Mouse (Mus musculus) intestine, postnatal 0 days (tissue): ENCODE results near the gene Rab10. TPM values are rescaled to one million over a fixed set of nuclear protein-coding genes. Genes with fewer than 3 reads are reported as not detected.
A peak's percentile ranks its signal among the peaks of the same experiment; 100 is the strongest.

Experiments
- ATAC-seq: fragments of 200-750 bp; cut with Nextera tagmentation; 2 replicates; pipeline ENCODE4 v1.8.0; 2017; ENCODE audit warnings: mild to moderate bottlenecking, moderate TSS enrichment, moderate library complexity
- H3K27ac ChIP-seq: fragments of 300-500 bp; sonication (generic); 2 replicates; pipeline ENCODE4 v1.5.1; 2014; ENCODE audit warnings: mild to moderate bottlenecking, low read depth, low read length, moderate library complexity
- H3K27me3 ChIP-seq: fragments of 300-500 bp; sonication (generic); replicated peaks from 2 replicates; pipeline ENCODE4 v1.6.1; 2014; ENCODE audit warnings: low read length, mixed read lengths; ENCODE audit not compliant: control insufficient read depth, insufficient read depth
- H3K36me3 ChIP-seq: fragments of 300-500 bp; sonication (generic); 2 replicates; pipeline ENCODE4 v1.6.1; 2014; ENCODE audit warnings: mild to moderate bottlenecking, moderate library complexity; ENCODE audit not compliant: control insufficient read depth, insufficient read depth
- H3K4me1 ChIP-seq: fragments of 300-500 bp; sonication (generic); replicated peaks from 2 replicates; pipeline ENCODE4 v1.6.1; 2014; ENCODE audit warnings: antibody characterized with exemption, low read length, mixed read lengths; ENCODE audit not compliant: control insufficient read depth, insufficient read depth
- H3K4me2 ChIP-seq: fragments of 300-500 bp; sonication (generic); replicated peaks from 2 replicates; pipeline ENCODE4 v1.6.1; 2014; ENCODE audit warnings: low read depth, mild to moderate bottlenecking, moderate library complexity
- H3K4me3 ChIP-seq: fragments of 300-500 bp; sonication (generic); 2 replicates; pipeline ENCODE4 v1.5.1; 2014; ENCODE audit warnings: low read depth, low read length
- H3K9ac ChIP-seq: fragments of 300-500 bp; sonication (generic); 2 replicates; pipeline ENCODE4 v1.6.1; 2014; ENCODE audit warnings: mild to moderate bottlenecking, low read depth, low read length
- H3K9me3 ChIP-seq: fragments of 300-500 bp; sonication (generic); 2 replicates; pipeline ENCODE4 v1.6.1; 2016; ENCODE audit warnings: mixed run types; ENCODE audit not compliant: control insufficient read depth
- CTCF ChIP-seq: sonication (generic); IDR thresholded peaks from 2 replicates; pipeline ENCODE4 v1.5.1; 2016; ENCODE audit warnings: low read depth, mild to moderate bottlenecking, control low read depth, antibody characterized with exemption, moderate library complexity
- WGBS: fragments of 180-500 bp; shearing (Covaris S2); extraction: QIAGEN DNeasy Blood & Tissue Kit; methylation state at CpG from one replicate; pipeline ENCODE4 v1.1.7; 2014; 5-methylcytosine and 5-hydroxymethylcytosine counted together
- polyA plus RNA-seq: library from polyadenylated mRNA; unstranded; fragments of >200 nt; fragmentation: Nextera tagmentation; extraction: Ambion mirVana; gene quantifications from 2 replicates; pipeline ENCODE4 v1.2.1, GENCODE M21; 2015

The Rab10 gene
- polyA plus RNA-seq, 1 experiment from 2014 or later = 47.0 TPM

DNA sequence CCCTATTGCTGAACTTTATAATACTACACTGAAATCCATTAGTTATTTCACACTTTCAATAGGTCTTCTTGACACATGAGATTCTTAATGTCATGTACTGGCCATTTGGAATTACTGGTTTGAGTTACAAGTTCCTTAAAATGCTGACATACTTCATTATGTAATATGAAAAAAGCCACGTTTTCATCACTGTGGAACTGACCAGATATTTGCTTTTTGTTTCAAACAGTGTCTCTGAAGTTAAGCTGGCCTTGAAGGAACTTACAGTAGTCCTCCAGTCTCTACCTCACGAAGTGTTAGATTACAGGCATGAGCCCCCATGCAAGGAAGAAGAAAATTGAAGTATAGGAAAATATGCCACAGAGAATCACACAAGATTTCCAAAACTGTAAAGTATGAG, 27.2 kb downstream of the Rab10 start:
- Histone ChIP-seq H3K9me3 (no peaks in the 10 kb centered on the region), H3K4me3 (no peak overlapping the region), H3K4me2 (no peak overlapping the region), H3K36me3 (no peaks in the 10 kb centered on the region), H3K4me1 (no peaks in the 10 kb centered on the region), H3K27ac (no peak overlapping the region), H3K27me3 (no peaks in the 10 kb centered on the region), H3K9ac (no peak overlapping the region)
- 80% methylated on average over 2 of the region's 2 CpGs for WGBS
- no peak for ATAC-seq
- no peak for TF ChIP-seq CTCF

DNA sequence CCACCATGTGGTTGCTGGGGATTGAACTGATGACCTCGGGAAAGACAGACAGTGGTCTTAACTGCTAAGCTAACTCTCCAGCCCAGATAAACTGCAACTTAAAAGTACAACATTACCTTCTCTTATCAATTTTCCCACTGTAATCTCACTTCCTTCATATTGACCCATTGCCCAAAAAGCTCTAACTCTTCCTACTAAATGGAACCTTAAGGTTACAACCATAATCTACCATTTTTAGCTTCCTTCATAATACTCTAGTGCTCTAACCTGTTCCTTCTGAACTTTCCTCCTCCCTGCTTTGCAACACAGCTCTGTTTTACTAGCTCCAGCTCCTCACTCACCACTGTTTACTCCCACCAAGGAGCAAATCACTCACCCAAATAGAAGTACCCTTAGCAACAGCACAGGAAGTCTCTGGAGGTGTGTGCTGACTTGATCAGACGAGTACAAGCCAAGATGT, 30.9 kb downstream of the Rab10 start:
- no peak overlapping the region for H3K9ac ChIP-seq
- ATAC-seq = no peak
- H3K4me1 ChIP-seq = no peaks in the 10 kb centered on the region
- TF ChIP-seq CTCF = no peak
- H3K9me3 ChIP-seq = no peaks in the 10 kb centered on the region
- H3K36me3 ChIP-seq = no peaks in the 10 kb centered on the region
- H3K4me3 ChIP-seq = no peak overlapping the region
- H3K27me3 ChIP-seq = no peaks in the 10 kb centered on the region
- 58% methylated on average over 2 of the region's 2 CpGs for WGBS
- no peak overlapping the region for H3K27ac ChIP-seq
- H3K4me2 ChIP-seq = no peak overlapping the region

DNA sequence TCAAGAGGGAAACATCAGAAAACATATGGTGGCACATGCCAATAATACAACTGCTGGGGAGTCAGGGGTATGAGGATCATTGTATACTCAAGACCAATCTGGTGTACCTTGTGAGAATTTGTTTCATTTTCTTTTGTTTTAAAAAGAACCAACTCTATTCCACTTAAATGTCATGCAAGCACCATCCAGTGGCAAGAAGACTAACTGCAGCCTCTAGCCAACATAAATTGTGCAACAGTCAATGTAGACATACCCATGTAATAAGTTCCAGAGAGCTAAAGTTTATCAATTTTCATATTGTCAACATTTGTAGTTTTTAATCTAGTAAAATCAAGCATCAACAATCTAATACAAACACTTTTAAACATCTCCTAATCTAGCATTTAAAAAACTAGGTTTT, 39.0 kb downstream of the Rab10 start:
- Histone ChIP-seq H3K27ac (no peak overlapping the region), H3K9me3 (no peaks in the 10 kb centered on the region), H3K27me3 (no peaks in the 10 kb centered on the region), H3K4me3 (no peak overlapping the region), H3K36me3 (no peaks in the 10 kb centered on the region), H3K4me1 (no peaks in the 10 kb centered on the region), H3K4me2 (no peak overlapping the region), H3K9ac (no peak overlapping the region)
- peak; percentile 21; the same call in 1 of the 2 replicates for TF ChIP-seq CTCF
- ATAC-seq = no peak

DNA sequence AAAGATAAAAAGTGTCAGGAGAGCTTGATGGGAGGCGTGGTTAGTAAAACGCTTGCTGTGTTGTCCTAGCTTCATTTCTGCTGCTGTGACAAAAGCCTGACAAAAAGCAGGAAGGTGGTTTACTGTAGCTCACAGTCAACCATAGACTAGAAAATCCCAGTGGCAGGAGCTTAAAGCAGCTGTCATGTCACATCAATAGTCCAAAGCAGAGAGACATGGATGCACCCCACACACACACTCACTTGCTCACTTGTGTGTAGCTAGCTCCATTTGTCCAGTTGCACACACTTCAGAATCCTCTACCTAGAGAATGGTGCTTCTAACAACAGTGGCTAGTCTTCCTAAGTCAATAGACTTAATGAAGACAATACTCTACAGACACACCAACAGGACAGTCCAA, 42.4 kb downstream of the Rab10 start:
- Histone ChIP-seq H3K9ac (no peak overlapping the region), H3K4me2 (no peak overlapping the region), H3K36me3 (no peaks in the 10 kb centered on the region), H3K4me3 (no peak overlapping the region), H3K4me1 (no peaks in the 10 kb centered on the region), H3K27me3 (no peaks in the 10 kb centered on the region), H3K27ac (no peak overlapping the region), H3K9me3 (no peaks in the 10 kb centered on the region)
- no peak for ATAC-seq
- WGBS = 92% methylated on average over 2 of the region's 2 CpGs
- TF ChIP-seq CTCF = no peak

GRCm38 (mm10) chr12:3265188-3265587, 44.6 kb downstream of the Rab10 start:
- Histone ChIP-seq H3K9me3 (no peaks in the 10 kb centered on the region), H3K4me1 (no peaks in the 10 kb centered on the region), H3K4me3 (no peak overlapping the region), H3K36me3 (no peaks in the 10 kb centered on the region), H3K27me3 (no peaks in the 10 kb centered on the region), H3K27ac (no peak overlapping the region), H3K9ac (no peak overlapping the region), H3K4me2 (no peak overlapping the region)
- ATAC-seq = no peak
- 78% methylated on average over 2 of the region's 2 CpGs for WGBS
- TF ChIP-seq CTCF = no peak

DNA sequence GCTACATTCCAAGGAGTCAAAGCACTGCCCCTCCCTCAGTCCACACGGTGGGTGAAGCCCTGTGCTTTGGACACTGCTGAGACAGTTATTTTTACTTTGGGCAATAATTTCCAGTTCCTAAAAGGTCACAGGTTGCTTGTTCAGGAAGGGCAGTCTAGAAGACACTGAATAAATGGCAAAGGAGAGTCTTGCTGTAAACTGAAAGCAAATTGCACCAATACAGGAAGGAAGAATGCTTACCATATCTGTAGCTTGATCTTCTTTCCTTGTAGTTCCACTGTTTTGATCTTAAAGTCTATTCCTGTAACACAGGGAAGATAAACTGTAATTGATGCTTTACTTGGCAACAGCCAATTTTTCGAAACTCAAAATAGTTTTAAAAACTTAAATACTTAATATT, 45.3 kb downstream of the Rab10 start:
- TF ChIP-seq CTCF = no peak
- Histone ChIP-seq H3K4me2 (no peak overlapping the region), H3K4me1 (no peaks in the 10 kb centered on the region), H3K27me3 (no peaks in the 10 kb centered on the region), H3K9ac (no peak overlapping the region), H3K4me3 (no peak overlapping the region), H3K27ac (no peak overlapping the region), H3K36me3 (no peaks in the 10 kb centered on the region), H3K9me3 (no peaks in the 10 kb centered on the region)
- no peak for ATAC-seq
- 59% methylated on average over 2 of the region's 2 CpGs for WGBS

DNA sequence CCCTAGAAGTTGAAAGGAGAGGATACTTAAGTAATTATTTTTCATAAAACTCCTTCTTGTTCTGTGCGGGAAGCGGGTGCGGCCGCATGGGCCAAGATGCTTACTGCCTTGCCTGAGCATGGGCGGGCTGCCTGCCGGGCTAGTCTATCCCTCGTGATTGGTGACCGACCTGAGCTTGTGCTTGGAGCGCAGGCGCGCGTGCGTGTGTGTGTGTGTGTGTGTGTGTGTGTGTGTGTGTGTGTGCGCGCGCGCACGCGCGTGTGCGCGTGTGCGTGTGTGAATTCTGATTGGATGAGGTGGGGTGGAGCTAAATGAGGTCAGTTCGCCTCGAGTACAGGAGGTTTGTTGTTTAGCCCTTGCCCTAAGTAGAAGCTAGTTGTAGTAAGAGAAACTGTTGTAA, 48.2 kb downstream of the Rab10 start:
- no peaks in the 10 kb centered on the region for H3K36me3 ChIP-seq
- H3K9ac ChIP-seq = no peak overlapping the region
- no peak overlapping the region for H3K4me3 ChIP-seq
- 95% methylated on average over 25 of the region's 25 CpGs for WGBS
- no peaks in the 10 kb centered on the region for H3K27me3 ChIP-seq
- no peaks in the 10 kb centered on the region for H3K4me1 ChIP-seq
- ATAC-seq = no peak
- H3K27ac ChIP-seq = no peak overlapping the region
- H3K9me3 ChIP-seq = no peaks in the 10 kb centered on the region
- no peak for TF ChIP-seq CTCF
- no peak overlapping the region for H3K4me2 ChIP-seq
